Mouse (Mus musculus): Measurements from ENCODE around the gene Hrk. TPM values are rescaled to one million over a fixed set of nuclear protein-coding genes. Genes with fewer than 3 reads are reported as not detected.

The Hrk gene
- polyA plus RNA-seq, 1 experiment from 2014 or later = 4.1 TPM

DNA sequence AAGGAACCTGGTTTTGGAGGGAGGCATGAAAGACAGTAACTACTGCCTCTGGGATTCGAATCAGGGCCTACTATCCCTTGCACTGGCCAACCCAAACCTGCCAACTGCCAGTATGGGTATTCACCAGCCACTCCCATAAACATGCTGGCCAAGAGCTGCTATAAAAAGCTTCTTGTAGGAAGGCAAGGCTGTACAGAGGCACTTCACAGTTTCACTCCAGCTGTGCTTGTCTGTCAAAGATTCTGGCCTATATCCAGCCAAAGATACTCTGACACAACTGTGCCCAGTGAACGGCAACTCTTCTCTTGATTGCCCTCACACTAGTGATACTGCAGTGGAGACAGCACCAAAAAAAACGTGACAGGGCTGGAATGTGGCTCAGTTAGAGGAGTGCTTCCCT, 14.7 kb upstream of the Hrk start:
- Histone ChIP-seq H3K4me3 (ENCODE audit: low read depth, low read length) (no peak overlapping the region), H3K4me1 (ENCODE audit: control insufficient read depth, insufficient read depth, low read length) (peaks cover 43% of the 10 kb centered on the region), H3K27ac (ENCODE audit: low read length) (no peak overlapping the region), H3K9me3 (replicated peaks; ENCODE audit: control insufficient read depth, low read length, poor library complexity, severe bottlenecking) (no peaks in the 10 kb centered on the region), H3K36me3 (ENCODE audit: control insufficient read depth, insufficient read depth, low read length) (no peaks in the 10 kb centered on the region), H3K9ac (ENCODE audit: low read depth, low read length) (no peak overlapping the region), H3K27me3 (ENCODE audit: control insufficient read depth, insufficient read depth, low read depth, low read length) (no peaks in the 10 kb centered on the region), H3K4me2 (ENCODE audit: low read length) (no peak overlapping the region)
- 74% methylated on average over 3 of the region's 3 CpGs for WGBS
- ATAC-seq = no peak

DNA sequence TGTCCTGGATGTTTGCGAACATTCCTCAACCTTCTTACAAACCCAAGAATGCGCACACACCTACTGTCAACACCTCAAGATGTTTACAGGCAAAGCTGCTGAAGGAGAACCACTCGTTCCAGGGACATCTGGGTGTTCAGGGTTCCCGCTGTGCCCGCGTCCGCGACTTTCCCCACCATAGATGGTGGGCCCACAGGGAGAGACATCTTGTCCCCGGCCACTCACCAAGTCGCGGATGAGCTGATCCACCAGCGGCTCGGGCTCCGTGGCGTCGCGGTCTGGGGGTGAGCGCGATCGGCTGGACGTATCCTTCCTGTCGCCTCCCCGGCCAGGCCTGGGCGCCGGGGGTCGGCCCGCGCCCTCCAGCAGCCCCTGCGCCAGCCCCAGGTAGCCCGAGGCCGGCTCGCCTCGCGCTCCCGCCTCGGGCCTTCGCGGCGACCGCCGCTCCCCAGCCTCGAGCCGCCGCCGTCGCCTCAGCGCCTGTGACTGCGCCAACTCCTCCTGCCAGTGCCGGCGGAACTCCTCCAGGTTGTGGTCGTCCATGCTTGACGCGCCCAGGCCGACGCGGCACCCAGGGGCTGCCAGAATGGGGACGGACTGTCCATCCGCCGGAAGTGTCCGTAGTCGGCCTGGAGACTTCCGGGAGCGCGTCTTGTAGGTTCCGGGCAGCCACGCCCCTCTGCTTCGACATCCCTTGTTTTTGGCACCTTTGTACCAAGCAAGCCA, 9.4 kb upstream of the Hrk start, which contains the start of gene Fbxw8:
TSS of gene Fbxw8 (minus strand) at position 626 of the 726 bp plus-strand sequence.
- under 1% methylated on average over 67 of the region's 67 CpGs for WGBS
- ATAC-seq = peak; percentile 92
- peak within 1 kb of the TSS; percentile 78 for H3K4me2 ChIP-seq (ENCODE audit: low read length)
- no peaks in the 10 kb centered on the region for H3K9me3 ChIP-seq (replicated peaks; ENCODE audit: control insufficient read depth, low read length, poor library complexity, severe bottlenecking)
- no peaks in the 10 kb centered on the region for H3K36me3 ChIP-seq (ENCODE audit: control insufficient read depth, insufficient read depth, low read length)
- peaks cover 18% of the 10 kb centered on the region for H3K4me1 ChIP-seq (ENCODE audit: control insufficient read depth, insufficient read depth, low read length)
- peak within 1 kb of the TSS; percentile 75 for H3K27ac ChIP-seq (ENCODE audit: low read length)
- H3K27me3 ChIP-seq (ENCODE audit: control insufficient read depth, insufficient read depth, low read depth, low read length) = no peaks in the 10 kb centered on the region; the same call in 1 of the 2 replicates
- peak within 1 kb of the TSS; percentile 95 for H3K4me3 ChIP-seq (ENCODE audit: low read depth, low read length)
- H3K9ac ChIP-seq (ENCODE audit: low read depth, low read length) = peak within 1 kb of the TSS; percentile 96

DNA sequence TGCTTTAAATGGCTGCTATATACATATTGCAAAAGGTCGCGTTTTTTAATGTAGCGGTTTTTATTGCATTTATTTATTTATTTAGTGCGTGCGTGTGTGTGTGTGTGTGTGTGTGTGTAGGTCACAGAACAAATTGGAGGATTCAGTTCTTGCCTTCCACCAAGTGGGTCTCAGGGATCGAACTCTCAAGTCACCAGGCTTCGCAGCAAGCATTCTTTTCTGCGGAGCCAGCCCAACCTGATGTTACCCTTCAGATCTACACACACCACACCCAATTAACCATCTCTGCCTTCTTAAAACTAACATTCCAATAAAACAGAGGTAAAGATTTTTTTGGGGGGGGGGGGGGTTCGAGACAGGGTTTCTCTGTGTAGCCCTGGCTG, 8.9 kb upstream of the Hrk start:
- H3K36me3 ChIP-seq (ENCODE audit: control insufficient read depth, insufficient read depth, low read length) = no peaks in the 10 kb centered on the region
- peak overlapping the region; percentile 78 for H3K4me2 ChIP-seq (ENCODE audit: low read length)
- H3K9me3 ChIP-seq (replicated peaks; ENCODE audit: control insufficient read depth, low read length, poor library complexity, severe bottlenecking) = no peaks in the 10 kb centered on the region
- H3K9ac ChIP-seq (ENCODE audit: low read depth, low read length) = peak overlapping the region; percentile 96
- 19% methylated on average over 9 of the region's 9 CpGs for whole genome bisulfite sequencing
- peaks cover 18% of the 10 kb centered on the region for H3K4me1 ChIP-seq (ENCODE audit: control insufficient read depth, insufficient read depth, low read length)
- H3K27ac ChIP-seq (ENCODE audit: low read length) = peak overlapping the region; percentile 45
- ATAC-seq = no peak
- H3K27me3 ChIP-seq (ENCODE audit: control insufficient read depth, insufficient read depth, low read depth, low read length) = no peaks in the 10 kb centered on the region; the same call in 1 of the 2 replicates
- peak overlapping the region; percentile 95 for H3K4me3 ChIP-seq (ENCODE audit: low read depth, low read length)

DNA sequence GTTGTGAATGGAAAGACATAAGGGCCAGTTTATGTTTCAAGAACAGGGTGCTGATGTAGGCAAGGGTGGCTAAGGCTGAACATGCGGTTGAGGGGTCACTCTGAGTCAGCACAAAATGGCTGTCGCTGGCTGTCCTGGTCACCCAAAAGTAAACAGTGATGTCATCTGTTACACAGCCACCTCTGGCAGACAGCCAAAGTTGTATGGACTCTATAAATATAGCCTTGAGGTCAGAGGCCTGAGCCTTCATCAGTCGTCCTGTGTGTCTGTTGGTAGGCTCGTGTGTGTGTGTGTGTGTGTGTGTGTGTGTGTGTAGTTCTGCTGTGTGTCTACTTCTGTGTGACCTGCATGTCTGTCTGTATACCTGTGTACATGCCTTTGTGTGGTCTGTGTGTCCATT, 7.5 kb upstream of the Hrk start:
- H3K4me3 ChIP-seq (ENCODE audit: low read depth, low read length) = no peak overlapping the region
- H3K9me3 ChIP-seq (replicated peaks; ENCODE audit: control insufficient read depth, low read length, poor library complexity, severe bottlenecking) = no peaks in the 10 kb centered on the region
- H3K27ac ChIP-seq (ENCODE audit: low read length) = no peak overlapping the region
- ATAC-seq = no peak
- no peak overlapping the region for H3K9ac ChIP-seq (ENCODE audit: low read depth, low read length)
- 67% methylated on average over 4 of the region's 4 CpGs for WGBS
- no peak overlapping the region for H3K4me2 ChIP-seq (ENCODE audit: low read length)
- peaks cover 18% of the 10 kb centered on the region for H3K4me1 ChIP-seq (ENCODE audit: control insufficient read depth, insufficient read depth, low read length)
- no peaks in the 10 kb centered on the region for H3K36me3 ChIP-seq (ENCODE audit: control insufficient read depth, insufficient read depth, low read length)
- H3K27me3 ChIP-seq (ENCODE audit: control insufficient read depth, insufficient read depth, low read depth, low read length) = no peaks in the 10 kb centered on the region; the same call in 1 of the 2 replicates

DNA sequence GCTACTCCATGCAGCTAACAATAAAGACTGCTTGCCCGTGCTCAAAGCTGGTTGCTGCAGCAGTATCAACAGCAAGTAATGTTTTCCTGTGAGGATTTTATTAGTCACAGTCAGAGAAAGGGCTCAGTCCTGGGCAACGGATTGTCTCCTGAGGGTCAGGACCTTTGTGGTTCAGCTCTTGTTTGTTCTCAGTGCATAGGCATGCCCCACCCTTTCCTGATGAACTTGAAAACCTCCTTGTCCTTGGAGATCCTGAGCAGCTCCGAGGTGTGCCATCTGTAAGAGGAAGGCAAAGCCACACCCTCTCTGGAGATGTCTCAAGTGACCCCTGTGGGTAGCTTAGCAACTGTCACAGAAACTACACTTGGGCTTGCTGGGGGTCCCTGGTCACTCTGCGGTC, 3.8 kb upstream of the Hrk start:
- ATAC-seq = no peak
- no peak overlapping the region for H3K4me2 ChIP-seq (ENCODE audit: low read length)
- no peaks in the 10 kb centered on the region for H3K9me3 ChIP-seq (replicated peaks; ENCODE audit: control insufficient read depth, low read length, poor library complexity, severe bottlenecking)
- peaks cover 2% of the 10 kb centered on the region; the same call in 1 of the 2 replicates for H3K27me3 ChIP-seq (ENCODE audit: control insufficient read depth, insufficient read depth, low read depth, low read length)
- no peaks in the 10 kb centered on the region for H3K36me3 ChIP-seq (ENCODE audit: control insufficient read depth, insufficient read depth, low read length)
- no peak overlapping the region for H3K27ac ChIP-seq (ENCODE audit: low read length)
- no peak overlapping the region for H3K4me3 ChIP-seq (ENCODE audit: low read depth, low read length)
- 41% methylated on average over 4 of the region's 4 CpGs for WGBS
- no peak overlapping the region for H3K9ac ChIP-seq (ENCODE audit: low read depth, low read length)
- H3K4me1 ChIP-seq (ENCODE audit: control insufficient read depth, insufficient read depth, low read length) = no peaks in the 10 kb centered on the region

DNA sequence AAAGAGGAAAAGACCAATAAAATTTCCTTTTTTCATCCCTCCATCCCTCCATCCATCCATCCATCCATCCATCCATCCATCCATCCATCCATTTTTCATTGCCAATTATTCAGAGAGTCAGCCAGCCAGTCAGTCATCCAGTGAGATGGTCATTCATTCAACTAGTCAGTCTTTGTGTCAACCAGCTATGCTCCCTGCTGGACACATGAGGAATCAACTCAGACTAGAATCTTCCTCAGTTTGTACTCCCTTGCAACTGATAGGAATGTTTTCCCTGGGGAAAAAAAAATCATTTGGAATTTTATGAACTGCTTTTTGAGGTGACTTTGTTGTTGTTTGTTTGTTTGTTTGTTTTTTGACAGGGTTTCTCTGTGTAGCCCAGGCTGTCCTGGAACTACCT, 1.0 kb downstream of the Hrk start:
- no peak for ATAC-seq
- H3K27me3 ChIP-seq (ENCODE audit: control insufficient read depth, insufficient read depth, low read depth, low read length) = peaks cover 21% of the 10 kb centered on the region
- no peak overlapping the region for H3K4me2 ChIP-seq (ENCODE audit: low read length)

DNA sequence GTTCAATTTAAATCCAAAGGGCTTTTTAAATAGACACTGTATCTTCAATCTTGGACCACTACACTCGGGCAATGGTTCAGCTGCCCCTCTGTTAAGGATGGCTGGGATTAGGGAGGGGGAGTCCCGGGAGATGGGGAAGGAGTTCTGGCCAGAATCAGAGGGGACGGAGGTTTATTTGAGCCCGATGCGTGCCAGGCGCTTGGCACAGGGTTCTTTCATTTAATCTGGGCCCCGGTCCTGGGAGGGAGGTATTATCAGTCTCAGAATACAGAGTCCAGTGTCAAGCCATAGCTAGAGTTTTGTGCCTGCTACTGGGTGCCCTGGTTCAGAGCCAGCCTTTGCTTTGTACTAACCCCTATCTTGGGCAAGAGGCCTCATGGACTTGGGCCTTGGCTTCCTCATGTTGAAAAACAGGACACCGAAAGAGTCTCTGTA, 3.1 kb downstream of the Hrk start:
- Histone ChIP-seq H3K9ac (ENCODE audit: low read depth, low read length) (no peak overlapping the region), H3K27me3 (ENCODE audit: control insufficient read depth, insufficient read depth, low read depth, low read length) (peaks cover 33% of the 10 kb centered on the region), H3K27ac (ENCODE audit: low read length) (no peak overlapping the region), H3K9me3 (replicated peaks; ENCODE audit: control insufficient read depth, low read length, poor library complexity, severe bottlenecking) (no peaks in the 10 kb centered on the region), H3K4me2 (ENCODE audit: low read length) (no peak overlapping the region), H3K36me3 (ENCODE audit: control insufficient read depth, insufficient read depth, low read length) (no peaks in the 10 kb centered on the region), H3K4me1 (ENCODE audit: control insufficient read depth, insufficient read depth, low read length) (peaks cover 16% of the 10 kb centered on the region), H3K4me3 (ENCODE audit: low read depth, low read length) (no peak overlapping the region)
- 54% methylated on average over 8 of the region's 8 CpGs for WGBS
- no peak for ATAC-seq

More for the DNA sequence above, 1.0 kb downstream of the Hrk start:
- Histone ChIP-seq H3K9ac (ENCODE audit: low read depth, low read length) (no peak overlapping the region), H3K9me3 (replicated peaks; ENCODE audit: control insufficient read depth, low read length, poor library complexity, severe bottlenecking) (no peaks in the 10 kb centered on the region), H3K36me3 (ENCODE audit: control insufficient read depth, insufficient read depth, low read length) (no peaks in the 10 kb centered on the region), H3K4me3 (ENCODE audit: low read depth, low read length) (no peak overlapping the region), H3K4me1 (ENCODE audit: control insufficient read depth, insufficient read depth, low read length) (no peaks in the 10 kb centered on the region; the same call in 1 of the 2 replicates), H3K27ac (ENCODE audit: low read length) (no peak overlapping the region)

DNA sequence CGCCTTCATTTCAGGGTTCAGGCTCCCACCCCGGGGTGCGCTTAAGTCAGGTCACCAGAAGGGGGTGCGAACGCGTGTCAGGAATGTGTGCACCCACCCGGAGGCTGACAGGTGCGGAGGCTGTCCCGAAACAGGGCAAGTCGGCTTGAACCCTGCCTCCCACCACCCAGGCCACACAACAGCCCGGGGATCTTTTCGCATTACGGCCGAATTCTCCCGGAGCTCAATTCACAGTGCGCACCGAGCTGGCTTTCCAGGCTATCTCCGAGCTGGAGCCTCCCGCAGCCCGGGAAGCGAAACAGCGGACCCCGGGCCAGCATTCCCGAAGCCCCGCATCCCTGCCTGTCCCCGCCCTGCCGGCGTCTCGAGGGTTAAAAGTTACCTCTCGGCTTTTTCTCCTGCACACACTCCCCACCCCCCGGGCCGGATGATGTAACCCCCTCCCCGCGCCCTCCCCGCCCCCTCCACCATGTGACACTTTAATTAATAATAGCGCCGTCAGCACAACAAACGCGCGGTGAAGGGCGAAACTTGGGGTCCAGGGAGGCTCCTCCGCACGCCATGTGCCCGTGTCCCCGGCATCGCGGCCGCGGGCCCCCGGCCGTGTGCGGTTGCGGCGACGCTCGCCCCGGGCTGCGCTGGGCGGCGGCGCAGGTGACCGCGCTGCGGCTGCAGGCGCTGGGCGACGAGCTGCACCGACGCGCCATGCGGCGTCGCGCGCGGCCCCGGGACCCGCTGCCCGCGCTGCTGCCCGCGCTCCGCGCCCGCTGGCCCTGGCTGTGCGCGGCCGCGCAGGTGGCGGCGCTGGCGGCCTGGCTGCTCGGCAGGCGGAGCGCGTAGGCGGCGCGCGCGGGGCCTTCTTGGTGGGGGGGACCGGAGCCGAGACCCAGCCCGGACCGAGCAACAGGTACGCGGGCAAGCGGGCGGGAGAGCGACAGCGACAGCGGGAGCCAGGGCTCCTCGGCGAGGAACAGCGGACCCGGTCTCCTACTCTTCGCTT, 5.1 kb downstream of the Hrk start:
- peaks cover 41% of the 10 kb centered on the region for H3K27me3 ChIP-seq (ENCODE audit: control insufficient read depth, insufficient read depth, low read depth, low read length)
- peaks cover 19% of the 10 kb centered on the region for H3K4me1 ChIP-seq (ENCODE audit: control insufficient read depth, insufficient read depth, low read length)
- peak; percentile 68 for ATAC-seq
- under 1% methylated on average over 105 of the region's 117 CpGs for WGBS
- no peaks in the 10 kb centered on the region for H3K9me3 ChIP-seq (replicated peaks; ENCODE audit: control insufficient read depth, low read length, poor library complexity, severe bottlenecking)
- H3K36me3 ChIP-seq (ENCODE audit: control insufficient read depth, insufficient read depth, low read length) = no peaks in the 10 kb centered on the region
- no peak overlapping the region for H3K27ac ChIP-seq (ENCODE audit: low read length)
- H3K4me2 ChIP-seq (ENCODE audit: low read length) = peak overlapping the region; percentile 93
- H3K9ac ChIP-seq (ENCODE audit: low read depth, low read length) = peak overlapping the region; percentile 75
- peak overlapping the region; percentile 70 for H3K4me3 ChIP-seq (ENCODE audit: low read depth, low read length)
